Mouse (Mus musculus) liver, embryonic 14.5 days (tissue): ENCODE measurements around the gene Klhl3.

Experiments
- CTCF ChIP-seq: IDR thresholded peaks from 2 replicates; pipeline ENCODE4 v1.5.1; 2016; ENCODE audit warnings: antibody characterized with exemption, low read depth, control low read depth
- EP300 ChIP-seq: IDR thresholded peaks from 2 replicates; pipeline ENCODE4 v1.6.1; 2016; ENCODE audit warnings: antibody characterized with exemption, low read depth

DNA sequence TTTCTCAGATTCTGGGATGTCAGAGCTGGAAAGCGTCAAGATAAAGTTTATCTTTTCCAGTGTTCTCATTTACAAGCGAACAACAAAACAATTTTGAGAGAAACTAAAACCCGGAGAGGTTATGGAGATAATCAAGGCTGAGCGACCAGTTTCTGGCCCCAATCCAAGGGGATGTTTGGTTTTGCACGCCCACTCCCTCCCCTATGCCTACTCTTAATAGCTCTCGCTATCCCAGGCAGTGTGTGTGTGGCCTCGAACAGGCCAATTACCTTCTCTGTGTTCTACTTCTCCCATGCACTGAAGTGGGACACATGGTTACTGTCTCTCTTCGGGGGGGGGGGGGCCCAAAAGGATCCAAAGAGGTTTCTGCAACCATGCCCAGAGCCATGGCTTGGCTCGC is 132.7 kb downstream of the Klhl3 start:
- TF ChIP-seq CTCF (no peak), EP300 (no peak)
